Mouse (Mus musculus) spleen, adult 18-20 months (tissue): ENCODE results near the gene Ubr3.
"Not testable (repeated sequence)": the region's sequence is repeated elsewhere in the genome, so short reads cannot be mapped to it uniquely, and the experiment has no call there.

ENCODE experiments used
- DNase-seq, 2 experiments: peaks; one replicate each; pipeline ENCODE4 v3.0.0; 2022; ENCODE audit warnings: mixed read lengths in 2 of 2

Gene Ubr3

DNA sequence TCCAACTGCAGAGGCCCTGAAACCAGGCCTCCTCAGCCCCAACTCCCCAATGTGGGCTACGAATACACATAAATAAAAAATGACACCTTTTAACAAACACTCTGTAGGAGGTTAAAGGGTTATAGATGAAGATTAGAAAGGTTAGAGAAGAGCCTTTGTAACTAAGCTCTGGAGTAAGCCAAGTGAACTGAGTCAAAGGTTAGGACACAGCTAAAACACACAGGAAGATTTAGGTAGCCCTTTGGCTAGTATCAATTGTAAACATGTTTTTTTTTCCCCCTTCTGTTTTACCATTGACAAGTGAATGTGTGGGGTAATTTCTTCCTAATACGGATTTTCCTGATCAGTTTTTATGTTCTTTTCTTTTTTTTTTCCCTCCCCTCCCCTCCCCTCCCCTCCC is 15.8 kb downstream of the Ubr3 start:
- DNase-seq = no peak

DNA sequence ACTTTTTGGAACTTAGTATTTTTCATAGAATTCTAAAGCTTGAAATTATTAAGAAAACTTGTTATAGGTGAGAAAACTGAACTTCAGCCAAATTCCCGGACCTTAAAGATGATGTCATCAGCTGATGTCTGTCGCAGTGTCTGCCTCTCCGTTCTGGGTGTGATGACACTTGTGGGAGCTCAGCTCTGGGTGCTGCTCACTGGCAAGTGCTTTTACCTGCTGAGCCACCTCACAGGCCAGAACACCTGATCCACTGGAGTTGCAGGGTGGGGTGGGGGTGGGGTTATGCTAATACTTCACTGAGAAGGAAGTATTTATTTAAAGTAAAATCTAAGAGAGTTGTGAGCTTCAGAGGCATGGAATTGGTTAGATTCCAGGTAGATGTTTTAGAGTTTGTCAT is 20.3 kb downstream of the Ubr3 start:
- DNase-seq = no peak

DNA sequence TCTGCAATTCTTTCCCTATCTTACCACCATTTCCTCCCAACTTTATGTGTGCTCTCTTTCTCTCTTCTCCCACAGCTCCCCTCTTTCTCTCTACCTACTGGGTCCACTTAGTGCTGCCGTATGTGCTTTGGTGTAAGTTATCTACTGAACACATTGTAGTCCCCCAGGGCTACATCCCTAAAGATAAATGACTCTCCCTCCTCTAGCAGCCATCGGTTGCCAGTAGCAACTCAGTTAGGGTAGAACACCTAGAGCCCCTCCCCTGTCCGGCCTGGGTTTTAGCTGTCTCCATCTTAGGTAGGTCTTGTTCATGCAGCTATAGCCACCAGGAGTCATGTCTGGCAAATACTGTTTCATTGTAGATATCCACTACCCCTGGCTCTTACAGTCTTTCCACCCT is 27.9 kb downstream of the Ubr3 start:
- no peak for DNase-seq

DNA sequence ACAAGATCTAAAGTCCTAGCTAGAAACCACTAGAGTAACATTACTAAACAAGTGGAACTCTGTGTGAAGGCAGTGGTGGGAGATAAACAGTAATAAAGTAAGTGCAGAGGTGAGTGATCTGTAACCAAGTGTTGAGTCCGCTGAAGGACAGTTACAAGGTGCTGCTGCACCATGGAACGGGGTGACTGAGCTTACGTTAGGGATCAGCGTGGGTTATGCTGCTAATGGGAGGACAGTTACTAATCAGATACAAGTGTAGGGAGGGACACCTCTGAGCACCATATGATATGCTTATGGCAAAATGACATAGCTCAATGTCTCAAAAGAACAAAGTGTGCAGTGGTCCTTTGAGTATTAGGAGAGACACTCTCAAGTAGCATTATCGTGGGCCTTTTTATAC is 39.3 kb downstream of the Ubr3 start:
- no peak for DNase-seq

DNA sequence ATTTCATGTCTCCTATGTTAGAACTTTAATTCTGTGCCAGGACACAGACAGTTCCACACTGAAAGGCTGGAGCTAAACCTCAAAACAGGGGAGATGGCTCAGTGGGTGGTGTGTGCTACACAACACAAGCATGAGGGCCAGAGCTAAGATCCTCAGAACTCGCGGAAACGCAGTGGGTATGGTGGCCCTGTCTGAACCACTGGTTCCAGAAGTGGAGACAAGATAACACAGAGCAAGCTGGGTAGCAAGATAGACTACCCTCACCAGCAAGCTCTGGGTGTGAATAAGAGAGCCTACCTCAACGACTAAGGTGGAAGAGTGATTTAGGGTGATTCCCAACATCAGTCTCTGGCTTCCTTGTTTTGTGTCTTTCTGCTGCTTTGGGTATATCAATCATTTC is 42.2 kb downstream of the Ubr3 start:
- DNase-seq = no peak

DNA sequence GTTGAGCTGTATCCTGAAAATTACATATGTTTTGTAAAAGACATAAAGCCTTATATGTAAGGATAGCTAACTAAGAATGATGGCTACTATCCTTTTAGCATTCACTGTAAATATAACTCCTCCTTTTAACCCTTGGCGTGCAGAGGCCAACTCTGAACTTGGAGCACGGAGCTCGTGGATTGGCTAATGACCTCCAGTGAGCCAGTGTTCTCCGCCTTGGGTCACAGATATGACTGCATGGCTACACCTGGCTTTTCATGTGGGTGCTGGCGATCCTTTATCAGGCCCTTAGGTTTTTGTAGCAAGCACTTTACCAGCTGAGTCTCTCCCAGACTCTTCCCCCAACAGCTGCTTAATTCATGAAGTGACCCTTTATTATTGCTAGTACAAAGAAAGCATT is 42.6 kb downstream of the Ubr3 start:
- DNase-seq = no peak

DNA sequence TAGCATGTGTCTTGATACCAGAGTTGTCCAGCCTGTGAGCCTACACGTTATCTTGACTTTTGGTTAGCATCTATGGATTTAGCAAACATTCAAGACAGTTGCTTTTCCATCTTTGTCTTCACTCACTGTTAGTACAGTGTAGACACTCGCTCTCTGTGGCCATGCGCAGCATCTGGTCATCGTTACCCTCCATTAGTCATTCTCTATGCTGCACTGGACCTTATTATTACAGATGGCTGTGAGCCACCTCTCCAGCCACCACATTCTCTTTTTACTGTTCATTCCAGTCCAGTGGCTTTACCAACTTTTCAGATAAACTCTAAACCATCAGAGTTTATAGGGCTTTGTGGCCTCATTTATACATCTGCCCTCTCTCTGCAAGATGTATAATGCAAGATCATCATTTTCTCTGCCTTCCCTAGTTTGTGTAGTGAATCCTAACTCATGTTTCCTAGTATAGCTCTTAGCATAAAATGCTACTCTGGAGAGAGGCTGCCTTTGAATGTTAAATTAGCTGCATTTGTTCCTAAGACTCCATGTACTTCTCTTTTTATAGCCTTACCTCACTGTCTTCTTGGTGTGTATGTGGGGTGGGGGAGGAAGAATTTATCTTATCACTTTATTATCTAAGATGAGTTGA is 44.5 kb downstream of the Ubr3 start:
- no peak for DNase-seq

DNA sequence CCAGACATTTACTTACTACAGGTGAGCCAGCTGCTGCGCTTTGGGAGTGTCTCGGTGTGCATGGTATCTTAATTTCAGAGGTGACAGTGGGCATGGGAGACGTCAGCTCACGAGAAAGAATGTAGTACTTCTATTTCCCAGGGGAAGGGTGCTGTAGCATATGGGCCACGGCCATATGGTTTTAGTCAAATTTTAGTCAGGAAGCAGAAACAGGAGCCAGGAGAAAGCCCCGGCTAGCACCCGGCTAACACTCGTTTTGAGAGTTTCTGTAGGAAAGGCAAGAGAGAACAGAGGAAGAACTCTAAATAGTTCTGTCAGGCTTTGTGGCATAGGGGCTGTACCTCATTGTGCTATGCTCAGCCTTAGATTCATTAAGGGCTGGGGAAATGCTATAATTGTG is 55.8 kb downstream of the Ubr3 start:
- no peak for DNase-seq

DNA sequence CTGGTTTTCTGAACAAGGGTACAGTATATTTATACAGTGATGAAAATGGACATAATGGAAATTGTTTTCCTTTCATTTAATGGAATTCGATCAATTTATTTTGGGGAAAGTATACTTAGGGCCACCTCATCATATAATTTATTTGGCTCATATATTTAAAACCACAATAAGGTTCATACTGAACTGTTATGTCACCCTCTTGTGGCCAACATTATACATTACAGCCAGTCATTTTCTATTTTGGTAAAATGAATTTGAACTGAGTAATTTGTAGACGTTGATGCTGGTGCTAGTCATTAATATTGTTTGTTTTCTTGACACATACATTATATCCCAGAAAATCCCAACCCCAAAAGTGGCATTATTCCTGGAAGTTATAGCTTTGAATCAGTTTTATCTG is 58.6 kb downstream of the Ubr3 start:
- no peak for DNase-seq

DNA sequence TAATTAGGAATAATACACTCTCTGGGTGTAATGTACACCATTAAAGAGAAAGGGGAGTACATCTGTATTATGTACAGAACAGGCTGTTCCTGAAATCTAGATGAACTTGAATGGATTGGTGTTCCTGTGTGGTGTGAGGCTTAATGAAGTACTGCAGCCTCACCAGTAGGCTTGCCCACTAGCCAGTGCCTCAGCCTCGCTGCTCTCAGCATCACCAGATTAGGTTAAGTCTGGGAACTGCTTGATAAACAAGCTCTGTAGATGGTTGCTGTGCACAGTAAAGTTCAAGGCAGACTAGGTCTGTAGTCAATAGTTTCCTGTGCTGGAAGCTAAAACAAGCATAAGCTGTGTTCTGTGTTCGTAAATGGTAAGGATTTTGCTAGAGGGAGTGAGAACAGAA is 60.6 kb downstream of the Ubr3 start:
- DNase-seq = no peak

DNA sequence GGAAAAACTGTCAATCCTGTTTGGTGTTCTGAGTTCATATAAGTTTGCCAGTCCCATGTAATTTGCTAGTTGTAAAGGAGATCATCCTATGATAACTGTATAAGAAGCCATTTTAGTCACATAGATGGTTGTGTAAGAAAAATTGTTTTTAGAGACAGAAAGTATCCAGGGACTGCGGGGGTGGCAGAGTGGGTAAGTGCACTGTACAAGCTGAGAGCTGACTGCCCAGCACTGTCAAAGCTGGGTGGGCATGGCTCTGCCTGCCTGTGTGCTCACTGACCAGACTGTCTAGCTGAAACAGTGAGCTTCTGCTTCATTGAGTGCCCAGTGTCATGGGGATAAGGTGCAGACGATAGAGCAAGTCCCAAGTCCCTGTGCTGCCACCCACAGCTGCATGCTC is 77.8 kb downstream of the Ubr3 start:
- DNase-seq = no peak

DNA sequence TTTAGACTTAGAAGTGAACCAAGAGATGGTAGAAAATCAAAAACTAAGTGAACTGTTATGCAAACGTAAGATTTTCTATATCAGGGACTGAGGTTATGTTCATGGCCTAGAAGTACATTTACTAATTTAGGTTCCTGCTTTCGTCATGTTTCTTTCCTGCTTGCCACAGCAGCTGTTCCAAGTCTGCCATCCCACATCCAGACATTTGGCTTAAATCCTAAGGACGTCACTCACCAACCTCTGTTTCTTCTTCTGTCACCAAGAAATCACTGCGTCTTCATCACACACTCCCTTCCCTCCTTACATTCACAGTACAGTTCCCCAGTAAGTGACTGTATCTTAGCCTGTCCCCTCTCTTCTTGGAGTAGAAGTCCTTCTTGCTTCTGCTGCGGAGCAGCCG is 92.2 kb downstream of the Ubr3 start:
- no peak for DNase-seq

DNA sequence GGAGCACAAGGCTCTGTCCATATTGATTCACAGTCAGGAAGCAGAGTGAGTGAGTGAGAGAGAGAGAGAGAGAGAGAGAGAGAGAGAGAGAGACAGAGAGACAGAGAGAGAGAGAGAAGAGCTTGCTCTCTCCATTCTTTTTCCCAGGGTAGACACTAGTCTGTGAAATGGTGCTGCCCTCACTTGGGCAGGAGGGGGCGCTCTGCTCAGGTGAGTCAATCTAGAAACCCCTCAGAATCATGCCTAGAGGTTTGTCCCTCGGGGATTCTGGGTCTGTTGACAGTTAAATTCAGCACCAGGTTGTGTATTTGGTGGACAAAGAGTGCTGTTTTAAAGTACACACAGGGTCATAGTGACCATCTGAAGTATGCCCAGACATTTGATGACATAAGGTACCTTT is 93.6 kb downstream of the Ubr3 start:
- no peak for DNase-seq

DNA sequence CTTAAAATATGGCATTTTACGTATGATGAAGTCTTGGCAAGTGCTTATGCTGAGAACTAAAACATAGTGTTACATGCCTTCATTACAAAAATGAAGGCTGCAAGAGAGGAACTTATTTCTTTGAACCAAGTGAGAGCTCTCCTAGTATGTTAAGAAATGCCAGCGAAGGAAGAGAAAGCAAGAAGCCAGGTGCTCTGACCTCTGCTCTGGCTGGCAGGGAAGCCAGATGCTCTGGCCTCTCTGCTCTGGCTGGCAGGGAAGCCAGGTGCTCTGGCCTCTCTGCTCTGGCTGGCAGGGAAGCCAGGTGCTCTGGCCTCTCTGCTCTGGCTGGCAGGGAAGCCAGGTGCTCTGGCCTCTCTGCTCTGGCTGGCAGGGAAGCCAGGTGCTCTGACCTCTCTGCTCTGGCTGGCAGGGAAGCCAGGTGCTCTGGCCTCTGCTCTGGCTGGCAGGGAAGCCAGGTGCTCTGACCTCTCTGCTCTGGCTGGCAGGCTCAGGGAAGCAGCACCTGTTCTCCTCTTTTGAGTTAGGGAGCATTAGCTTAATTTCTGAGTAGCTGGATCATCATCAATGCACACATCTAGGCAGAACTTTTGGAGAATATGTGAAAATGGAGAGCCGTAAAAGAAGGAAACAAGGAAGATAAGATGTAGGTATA is 97.2 kb downstream of the Ubr3 start:
- DNase-seq = not testable (repeated sequence)

DNA sequence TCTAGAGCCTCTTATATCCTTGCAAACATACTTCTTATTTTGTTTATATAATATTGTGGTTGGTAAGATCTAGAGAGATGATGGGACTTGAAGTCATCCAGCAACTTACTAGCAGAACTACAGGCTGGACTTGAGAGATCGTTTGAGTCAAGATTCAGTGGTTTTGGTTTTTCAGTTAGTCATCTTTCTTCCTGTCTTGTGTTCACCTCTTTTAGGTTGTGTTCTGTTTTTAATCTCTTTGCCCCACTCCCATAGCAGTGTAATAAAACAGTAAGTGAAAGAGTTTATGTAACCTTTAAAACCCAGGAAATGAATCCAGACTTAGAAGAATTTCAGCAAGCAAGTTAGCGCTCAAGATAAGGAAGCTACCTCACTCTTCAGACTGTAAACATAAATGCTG is 97.7 kb downstream of the Ubr3 start:
- no peak for DNase-seq

DNA sequence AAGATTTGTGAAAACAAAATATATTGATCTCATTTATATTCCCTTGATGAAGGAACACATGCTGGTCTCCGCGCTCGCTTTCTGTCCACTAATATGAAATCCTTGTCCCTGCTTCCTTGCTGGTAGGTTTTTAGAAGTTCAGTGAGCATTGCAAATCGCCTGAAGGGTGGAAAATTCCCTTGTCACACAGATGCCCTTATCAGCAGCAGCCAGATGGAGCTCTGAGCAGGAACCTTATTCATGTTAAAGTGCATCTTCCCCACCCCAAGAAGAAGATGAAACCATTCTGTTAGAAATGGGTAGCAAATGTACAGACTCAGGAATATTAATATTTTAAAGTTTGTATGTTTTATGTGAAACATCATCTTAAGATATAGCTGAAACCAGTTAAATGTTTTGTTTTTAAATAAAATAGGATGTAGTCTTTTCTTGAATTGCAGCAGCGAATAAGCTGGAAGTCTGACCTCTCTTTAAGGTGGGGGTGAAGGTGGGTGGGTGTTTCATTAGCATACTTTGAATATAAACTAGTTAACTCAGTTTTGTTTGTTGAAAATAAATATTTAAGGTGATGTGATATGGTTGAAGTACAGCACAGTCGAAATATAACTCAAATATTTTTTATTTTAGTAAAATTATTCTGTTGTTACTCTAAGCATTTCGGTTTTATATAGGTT is 102.2 kb downstream of the Ubr3 start:
- no peak for DNase-seq

DNA sequence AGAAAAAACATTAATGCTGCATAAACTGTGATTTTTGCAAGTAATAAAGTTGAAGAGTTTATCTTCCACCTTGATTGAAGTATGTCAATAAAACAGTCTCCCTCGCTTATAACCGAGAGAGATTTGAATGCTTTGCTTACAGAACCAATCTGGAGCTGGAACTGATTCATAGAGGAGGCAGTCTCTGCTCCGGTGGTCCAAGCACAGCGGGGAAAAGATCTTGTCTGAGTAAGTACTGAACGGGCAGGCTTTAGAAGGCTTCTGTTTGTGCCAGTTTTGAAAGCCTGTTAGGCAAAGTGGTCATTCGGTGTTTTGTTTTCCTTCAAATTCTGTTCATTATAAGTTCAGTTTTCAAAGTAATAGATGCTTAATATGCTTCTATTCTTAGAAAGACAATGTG is 103.3 kb downstream of the Ubr3 start:
- DNase-seq = no peak

DNA sequence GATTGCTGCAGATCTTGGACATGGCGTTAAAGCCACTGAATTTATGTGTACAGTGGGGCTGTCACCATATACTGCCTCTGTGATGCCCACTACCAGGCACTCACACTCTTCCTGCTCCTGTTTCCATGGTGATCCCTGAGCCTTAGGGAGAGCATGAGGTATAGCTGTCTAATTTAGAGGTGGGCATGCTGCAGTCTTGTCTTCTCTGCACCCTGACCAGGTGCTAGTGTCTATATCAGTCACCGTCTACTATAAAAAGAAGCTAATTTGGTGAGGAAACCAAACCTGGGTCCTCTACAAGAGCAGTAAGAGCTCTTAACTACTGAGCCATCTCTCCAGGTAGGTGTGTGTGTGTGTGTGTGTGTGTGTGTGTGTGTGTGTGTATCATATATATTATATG is 109.4 kb downstream of the Ubr3 start:
- no peak for DNase-seq

DNA sequence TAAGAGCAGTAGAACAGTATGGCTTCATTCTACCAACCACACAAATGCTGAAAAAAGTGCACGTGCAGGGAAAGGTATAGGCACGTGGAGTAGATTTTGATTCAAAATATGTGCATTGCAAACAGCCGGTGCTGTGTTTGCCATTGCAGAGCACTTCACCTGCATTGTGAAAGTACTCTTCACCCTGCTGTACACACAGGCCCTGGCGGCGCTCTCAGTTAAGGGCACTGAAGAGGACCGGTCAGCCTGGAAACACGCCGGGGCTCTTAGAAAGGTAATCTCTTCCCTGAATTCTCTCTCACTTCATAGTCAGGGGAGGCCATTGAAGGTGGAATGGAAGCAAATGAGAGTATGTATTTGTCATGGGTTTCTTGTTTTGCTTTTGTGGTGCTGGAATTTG is 115.9 kb downstream of the Ubr3 start:
- DNase-seq = no peak

DNA sequence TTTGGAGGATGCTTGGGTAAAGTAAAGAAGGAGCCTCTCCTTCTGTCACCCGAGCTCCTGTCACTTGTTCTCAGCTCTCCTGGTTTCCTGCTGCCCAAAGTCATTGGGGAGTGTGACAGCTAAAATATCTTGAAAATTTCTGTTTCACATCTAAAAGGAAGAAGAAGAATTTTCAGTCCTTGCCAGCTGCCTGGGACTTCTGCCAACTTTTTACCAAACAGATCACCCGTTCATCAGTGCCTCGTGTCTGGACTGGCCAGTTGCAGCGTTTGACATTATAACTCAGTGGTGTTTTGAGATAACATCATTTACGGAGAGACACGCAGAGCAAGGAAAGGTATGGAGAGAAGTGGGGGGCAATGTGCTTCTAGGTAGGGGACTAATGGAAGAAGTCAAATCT is 121.2 kb downstream of the Ubr3 start:
- DNase-seq = no peak

DNA sequence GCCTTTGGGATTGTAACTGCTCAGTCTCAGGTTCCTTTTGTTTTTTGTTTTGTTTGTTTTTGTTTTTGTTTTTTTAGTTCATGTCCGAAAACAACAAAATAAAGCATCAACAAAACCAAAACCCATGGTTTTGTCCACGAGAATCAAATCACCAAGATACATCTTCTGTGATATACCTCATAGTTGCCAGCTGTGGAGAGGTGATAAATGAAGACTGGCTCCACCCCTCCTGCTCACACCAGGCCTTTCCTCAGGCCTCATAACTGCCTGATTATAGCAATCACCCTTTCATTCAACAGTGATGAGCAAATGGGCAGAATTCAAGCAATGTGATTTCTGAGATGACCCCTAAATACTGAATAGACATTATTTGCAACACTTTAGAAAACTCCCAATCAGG is 127.4 kb downstream of the Ubr3 start:
- DNase-seq = no peak

DNA sequence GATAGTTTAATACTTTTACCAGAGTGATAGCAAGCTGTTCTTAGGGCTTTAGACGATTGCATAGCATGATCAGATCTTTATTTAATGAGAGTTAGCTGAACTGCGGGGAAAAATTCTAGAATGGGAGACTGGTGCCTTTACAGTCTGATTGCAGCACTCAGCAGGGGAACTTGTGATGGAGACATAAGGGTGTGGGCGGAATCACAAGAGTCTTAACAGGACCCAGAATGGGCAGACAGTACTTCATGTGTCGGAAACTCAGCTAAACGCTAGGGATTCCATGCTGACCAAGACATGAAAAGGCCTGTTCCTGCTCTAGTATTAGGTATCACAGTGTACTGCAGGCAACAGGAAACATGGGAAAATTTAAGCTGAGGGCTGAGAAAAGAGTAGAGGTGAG is 128.7 kb downstream of the Ubr3 start:
- no peak for DNase-seq

DNA sequence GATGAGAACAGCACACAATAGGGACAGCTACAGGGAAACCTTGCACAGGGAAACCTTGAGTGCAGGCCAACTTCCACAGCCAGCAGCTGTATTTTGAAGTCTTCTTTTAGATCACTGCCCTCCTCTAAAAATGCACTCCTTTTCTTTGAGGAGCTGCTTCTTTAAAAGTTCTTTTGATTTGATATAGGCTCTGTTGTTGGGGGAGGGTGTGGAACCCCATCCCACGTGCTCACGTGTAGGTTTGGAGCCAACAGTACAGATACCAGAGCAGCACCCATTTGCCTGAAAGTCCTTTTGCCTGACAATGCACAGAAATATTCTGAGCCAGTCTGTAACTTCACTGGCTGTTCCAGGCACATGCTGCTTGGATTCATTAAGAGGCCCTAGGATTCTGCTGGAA is 134.4 kb downstream of the Ubr3 start:
- DNase-seq = no peak

DNA sequence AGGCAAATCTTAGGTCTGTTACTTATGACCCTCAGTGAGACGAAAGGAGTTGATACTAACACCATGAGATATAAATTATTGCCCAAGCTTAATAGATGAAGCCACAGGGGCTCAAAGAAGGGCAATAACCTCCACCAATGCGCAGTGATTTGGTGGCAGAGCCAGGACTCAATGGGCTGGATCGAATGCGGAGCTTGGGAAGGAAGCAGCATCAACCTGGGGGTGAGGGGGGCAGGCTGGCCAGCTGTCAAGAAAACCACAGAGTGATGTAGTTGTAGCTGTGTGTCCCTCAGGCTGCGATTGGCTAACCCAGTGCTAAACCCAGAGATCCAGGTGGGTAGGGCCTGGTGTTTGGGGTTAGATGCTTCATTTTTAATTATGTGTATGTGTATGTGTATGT is 137.8 kb downstream of the Ubr3 start:
- DNase-seq = no peak

DNA sequence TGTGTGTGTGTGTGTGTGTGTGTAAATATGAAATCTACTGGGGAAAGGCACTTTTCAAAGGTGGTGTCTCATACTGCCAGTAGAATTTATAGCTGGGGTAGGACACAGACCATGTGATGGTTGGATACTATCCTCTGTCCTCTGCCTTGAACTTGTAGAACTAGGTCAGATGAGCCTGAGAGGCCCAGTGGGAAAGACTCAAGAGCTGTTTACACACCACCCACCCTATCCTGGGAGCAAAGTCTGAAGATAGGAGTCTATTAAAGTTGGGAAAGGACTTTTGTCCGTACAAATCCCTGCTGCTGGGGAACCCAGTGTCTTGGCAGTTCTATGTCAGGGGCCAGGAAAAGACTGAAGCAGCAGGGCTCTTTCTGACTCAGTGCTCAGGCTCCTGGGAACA is 138.3 kb downstream of the Ubr3 start:
- DNase-seq = no peak
